Mouse (Mus musculus) liver, embryonic 14.5 days (tissue): ENCODE measurements around the gene Zranb3.

ENCODE experiments used
- CTCF ChIP-seq: IDR thresholded peaks from 2 replicates; pipeline ENCODE4 v1.5.1; 2016; ENCODE audit warnings: antibody characterized with exemption, low read depth, control low read depth
- EP300 ChIP-seq: IDR thresholded peaks from 2 replicates; pipeline ENCODE4 v1.6.1; 2016; ENCODE audit warnings: antibody characterized with exemption, low read depth

DNA sequence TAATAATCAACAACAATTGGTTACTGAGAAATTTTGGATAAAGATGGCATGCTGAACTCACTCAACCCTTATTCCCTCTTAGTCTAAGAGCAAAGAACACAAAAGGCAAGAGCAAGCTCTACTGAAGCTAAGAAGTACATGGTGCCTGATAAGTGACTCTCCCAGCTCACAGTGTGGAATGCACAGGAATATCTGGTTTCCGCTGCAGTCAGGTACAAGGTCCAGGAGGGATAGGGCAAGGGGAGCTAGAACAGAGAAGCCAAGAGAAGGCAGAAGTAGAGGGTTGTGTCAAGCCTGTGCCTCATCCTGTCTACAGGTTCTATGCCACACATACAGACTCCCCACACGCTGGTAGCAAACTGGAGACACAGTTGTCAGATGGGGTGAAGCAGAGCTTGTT lies 100.7 kb downstream of the Zranb3 start:
- TF ChIP-seq CTCF (no peak), EP300 (no peak)
